13 mouse cellular contexts compared by ENCODE assay signal in the genomic region with DNA sequence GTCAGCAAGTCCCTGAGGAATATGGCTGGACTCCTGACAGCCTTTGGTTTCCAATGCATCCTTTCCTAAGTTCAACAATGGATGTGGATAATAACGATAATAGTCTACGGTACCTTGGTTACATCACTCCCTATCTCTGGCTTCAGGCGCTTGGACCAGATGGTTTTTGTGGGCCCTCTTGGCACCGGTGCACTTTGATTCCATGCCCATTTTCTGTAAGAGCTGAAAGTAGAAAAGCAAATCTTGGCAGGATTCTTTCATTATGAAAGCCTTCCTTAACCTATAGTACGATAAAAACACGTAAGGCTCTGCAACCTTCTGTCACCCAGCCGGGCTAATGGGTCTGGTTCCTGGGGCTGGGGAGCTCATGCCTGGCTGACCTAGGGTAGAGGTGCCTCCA. TPM values are rescaled to one million over a fixed set of nuclear protein-coding genes. Genes with fewer than 3 reads are reported as not detected.
DNase-seq lines count a peak whose midpoint lies in the region; ATAC-seq lines count a peak whose summit lies in the region.
"Had no signal": no experiment of that assay in that cellular context is flagged by ENCODE, and none has a peak within 500 bp of the region (broad histone marks: within the 10 kb centered on the region; RNA-seq: fewer than 3 reads in every experiment).

No protein-coding gene starts in this region.

- DNase-seq in forebrain, embryonic 14.5 days (ENCODE audit: low spot score), result peak; percentile 78
- no peak for DNase-seq in forebrain, embryonic 10.5 days (ENCODE audit: extremely low spot score, low spot score)
- peak; percentile 21 for DNase-seq in left cerebral cortex, adult 11 months (ENCODE audit: low spot score)
- DNase-seq in right cerebral cortex, postnatal 36 days (ENCODE audit: low spot score in 2 of 2), result peak; percentile 27 to 44
- no peak for DNase-seq in c-Kit-positive CD71-positive TER-119-positive erythroid progenitor cells, embryonic 14.5 days (ENCODE audit: low spot score)
- no peak for DNase-seq in gastrocnemius, adult 8-10 months (ENCODE audit: low spot score in 2 of 2)
- DNase-seq: adrenal gland, postnatal 14 days; kidney, postnatal 4 days; thymus, postnatal 4 days had no signal

- no peak overlapping the region for H3K4me3 ChIP-seq in forebrain, embryonic 14.5 days (ENCODE audit: low read depth, low read length)
- no peak overlapping the region for H3K4me3 ChIP-seq in forebrain, embryonic 10.5 days
- H3K4me3 ChIP-seq: hindbrain, embryonic 15.5 days; megakaryocyte, embryonic 14.5 days had no signal

- H3K36me3 ChIP-seq in forebrain, embryonic 14.5 days (ENCODE audit: control insufficient read depth, insufficient read depth, low read length), result no peaks in the 10 kb centered on the region
- H3K36me3 ChIP-seq in forebrain, embryonic 10.5 days (replicated peaks), result no peaks in the 10 kb centered on the region
- H3K36me3 ChIP-seq: hindbrain, embryonic 15.5 days had no signal

- H3K27me3 ChIP-seq in forebrain, embryonic 14.5 days (replicated peaks; ENCODE audit: control insufficient read depth, insufficient read depth, low read length), result no peaks in the 10 kb centered on the region
- no peaks in the 10 kb centered on the region for H3K27me3 ChIP-seq in forebrain, embryonic 10.5 days (ENCODE audit: poor library complexity, severe bottlenecking)
- H3K27me3 ChIP-seq: hindbrain, embryonic 15.5 days had no signal

- no peak overlapping the region for H3K27ac ChIP-seq in forebrain, embryonic 14.5 days (ENCODE audit: low read depth, low read length)
- H3K27ac ChIP-seq in forebrain, embryonic 10.5 days, result no peak overlapping the region
- H3K27ac ChIP-seq: hindbrain, embryonic 15.5 days had no signal

- no peaks in the 10 kb centered on the region for H3K4me1 ChIP-seq in forebrain, embryonic 14.5 days (ENCODE audit: control insufficient read depth, insufficient read depth, low read length)
- H3K4me1 ChIP-seq in forebrain, embryonic 10.5 days, result no peaks in the 10 kb centered on the region
- H3K4me1 ChIP-seq: hindbrain, embryonic 15.5 days; megakaryocyte, embryonic 14.5 days had no signal

- 0 out of 2 replicates have a peak, but pooled peaks have one; percentile 32 for ATAC-seq in forebrain, embryonic 14.5 days
- peak; percentile 78 for ATAC-seq in frontal cortex, adult (ENCODE audit: low TSS enrichment)
- ATAC-seq in monocyte, adult 5-6 weeks (replicated peaks; ENCODE audit: insufficient number of reproducible peaks, low FRiP score, low TSS enrichment, poor library complexity, severe bottlenecking), result no peak

- H3K9me3 ChIP-seq in forebrain, embryonic 14.5 days (replicated peaks; ENCODE audit: control insufficient read depth, low read length), result no peaks in the 10 kb centered on the region
- no peaks in the 10 kb centered on the region; the same call in 1 of the 2 replicates for H3K9me3 ChIP-seq in forebrain, embryonic 10.5 days
- H3K9me3 ChIP-seq: hindbrain, embryonic 15.5 days had no signal

- H3K4me2 ChIP-seq in forebrain, embryonic 14.5 days (ENCODE audit: low read length), result no peak overlapping the region
- H3K4me2 ChIP-seq: hindbrain, embryonic 15.5 days had no signal

- WGBS in forebrain, embryonic 14.5 days, result 61% methylated on average over 7 of the region's 7 CpGs
- 97% methylated on average over 7 of the region's 7 CpGs for WGBS in forebrain, embryonic 10.5 days

- no peak overlapping the region for H3K9ac ChIP-seq in forebrain, embryonic 14.5 days (ENCODE audit: low read length)
- H3K9ac ChIP-seq: hindbrain, embryonic 15.5 days had no signal

RNA-seq across cellular contexts. Expression of a gene that starts 51.3 kb away (rescaled TPM):
- polyA plus RNA-seq in forebrain, embryonic 14.5 days (2014; fragmentation: Nextera tagmentation; extraction: Ambion mirVana), result 45.6 and 49.8 TPM in 2 replicates
- 72.9 and 73.1 TPM in 2 replicates for polyA plus RNA-seq in forebrain, embryonic 10.5 days (2016; fragmentation: Nextera tagmentation; extraction: Ambion mirVana)
- total RNA-seq in monocyte, adult 5-6 weeks (2017), result 111 to 143 TPM (median 130 TPM) in 3 replicates
- total RNA-seq in gastrocnemius, adult 8-10 months (2022), result 100 to 1,000 TPM; 134 to 179 (median 159) TPM

Comparison
In these comparisons a context has a peak if more than half of its experiments do, and no peak if none do; other contexts are left out.
1. DNase-seq: peak in forebrain, embryonic 14.5 days (single experiment), left cerebral cortex, adult 11 months (single experiment) and right cerebral cortex, postnatal 36 days (2 of 2); none in forebrain, embryonic 10.5 days (single experiment), c-Kit-positive CD71-positive TER-119-positive erythroid progenitor cells, embryonic 14.5 days (single experiment) and gastrocnemius, adult 8-10 months (0 of 2).